Comparison of ENCODE assay signal across 21 mouse cellular contexts in genomic region chr9:13019025-13019424, GRCm38 (mm10).
DNase-seq lines count a peak whose midpoint lies in the region; ATAC-seq lines count a peak whose summit lies in the region.
"Had no signal": no experiment of that assay in that cellular context is flagged by ENCODE, and none has a peak within 500 bp of the region (broad histone marks: within the 10 kb centered on the region; RNA-seq: fewer than 3 reads in every experiment).

No protein-coding gene starts in this region.

- H3K9ac ChIP-seq in forebrain, embryonic 13.5 days: no peak overlapping the region
- no peak overlapping the region for H3K9ac ChIP-seq in forebrain, embryonic 12.5 days
- no peak overlapping the region for H3K9ac ChIP-seq in midbrain, embryonic 14.5 days (replicated peaks; ENCODE audit: low read length)
- no peak overlapping the region for H3K9ac ChIP-seq in midbrain, embryonic 16.5 days (ENCODE audit: low read depth, low read length)
- H3K9ac ChIP-seq: limb, embryonic 13.5 days; liver, embryonic 14.5 days; lung, embryonic 15.5 days had no signal

- H3K9me3 ChIP-seq in forebrain, embryonic 13.5 days (replicated peaks): no peaks in the 10 kb centered on the region
- H3K9me3 ChIP-seq in forebrain, embryonic 12.5 days: no peaks in the 10 kb centered on the region
- no peaks in the 10 kb centered on the region for H3K9me3 ChIP-seq in midbrain, embryonic 14.5 days (ENCODE audit: control insufficient read depth, low read length)
- no peaks in the 10 kb centered on the region for H3K9me3 ChIP-seq in midbrain, embryonic 16.5 days (replicated peaks; ENCODE audit: control insufficient read depth, low read length, poor library complexity, severe bottlenecking)
- H3K9me3 ChIP-seq: G1E; limb, embryonic 13.5 days; lung, embryonic 15.5 days had no signal

- no peaks in the 10 kb centered on the region for H3K36me3 ChIP-seq in forebrain, embryonic 13.5 days (ENCODE audit: poor library complexity, severe bottlenecking)
- no peaks in the 10 kb centered on the region for H3K36me3 ChIP-seq in forebrain, embryonic 12.5 days (replicated peaks)
- no peaks in the 10 kb centered on the region for H3K36me3 ChIP-seq in midbrain, embryonic 14.5 days (ENCODE audit: control insufficient read depth, insufficient read depth, low read length)
- H3K36me3 ChIP-seq in midbrain, embryonic 16.5 days (ENCODE audit: control insufficient read depth, insufficient read depth, low read length): no peaks in the 10 kb centered on the region
- H3K36me3 ChIP-seq: G1E; limb, embryonic 13.5 days; lung, embryonic 15.5 days had no signal

- no peaks in the 10 kb centered on the region for H3K4me1 ChIP-seq in forebrain, embryonic 13.5 days
- no peaks in the 10 kb centered on the region for H3K4me1 ChIP-seq in forebrain, embryonic 12.5 days
- H3K4me1 ChIP-seq in midbrain, embryonic 14.5 days (ENCODE audit: control insufficient read depth, insufficient read depth, low read length): no peaks in the 10 kb centered on the region
- H3K4me1 ChIP-seq in midbrain, embryonic 16.5 days (ENCODE audit: control insufficient read depth, insufficient read depth, low read length): no peaks in the 10 kb centered on the region
- H3K4me1 ChIP-seq: limb, embryonic 13.5 days; lung, embryonic 15.5 days had no signal

- no peaks in the 10 kb centered on the region for H3K27me3 ChIP-seq in forebrain, embryonic 13.5 days
- H3K27me3 ChIP-seq in forebrain, embryonic 12.5 days: no peaks in the 10 kb centered on the region
- no peaks in the 10 kb centered on the region for H3K27me3 ChIP-seq in midbrain, embryonic 14.5 days (ENCODE audit: control insufficient read depth, insufficient read depth, low read length)
- H3K27me3 ChIP-seq in midbrain, embryonic 16.5 days (ENCODE audit: control insufficient read depth, insufficient read depth, low read depth, low read length): no peaks in the 10 kb centered on the region
- H3K27me3 ChIP-seq: limb, embryonic 13.5 days; lung, embryonic 15.5 days had no signal

- no peak overlapping the region for H3K4me3 ChIP-seq in forebrain, embryonic 13.5 days
- H3K4me3 ChIP-seq in forebrain, embryonic 12.5 days (replicated peaks): no peak overlapping the region
- H3K4me3 ChIP-seq in midbrain, embryonic 14.5 days (replicated peaks; ENCODE audit: low read depth, low read length): no peak overlapping the region
- H3K4me3 ChIP-seq in midbrain, embryonic 16.5 days (ENCODE audit: low read depth, low read length): no peak overlapping the region
- H3K4me3 ChIP-seq: heart, adult 2 months; limb, embryonic 13.5 days; lung, embryonic 15.5 days had no signal

- ATAC-seq in forebrain, embryonic 13.5 days: peak; percentile 80
- no peak for ATAC-seq in forebrain, embryonic 12.5 days (ENCODE audit: low FRiP score)
- ATAC-seq in midbrain, embryonic 14.5 days (ENCODE audit: low FRiP score, low TSS enrichment): 0 out of 2 replicates have a peak, but pooled peaks have one; percentile 24
- no peak for ATAC-seq in midbrain, embryonic 16.5 days
- ATAC-seq: hindbrain, embryonic 16.5 days; intestine, embryonic 16.5 days had no signal

- peak; percentile 31 for DNase-seq in midbrain, embryonic 14.5 days
- DNase-seq in ZHBTc4 (ENCODE audit: low read depth, low spot score): peak; percentile 45
- DNase-seq in frontal cortex, postnatal 14 days (ENCODE audit: low spot score in 2 of 2): no peak
- DNase-seq in cerebellum, postnatal 25 days: no peak
- DNase-seq: adrenal gland, adult 2 months; cerebellum, adult 8-10 months; gastrocnemius, postnatal 14 days; heart, adult 2 months; heart, postnatal 36 days; layer of hippocampus, postnatal 36 days; lung, postnatal 4 days; right cerebral cortex, postnatal 4 days had no signal

- no peak overlapping the region for H3K4me2 ChIP-seq in forebrain, embryonic 13.5 days
- no peak overlapping the region for H3K4me2 ChIP-seq in forebrain, embryonic 12.5 days
- H3K4me2 ChIP-seq in midbrain, embryonic 14.5 days (ENCODE audit: low read length): no peak overlapping the region
- H3K4me2 ChIP-seq in midbrain, embryonic 16.5 days (ENCODE audit: low read length): no peak overlapping the region
- H3K4me2 ChIP-seq: limb, embryonic 13.5 days; lung, embryonic 15.5 days had no signal

- no peak overlapping the region for H3K27ac ChIP-seq in forebrain, embryonic 13.5 days
- no peak overlapping the region for H3K27ac ChIP-seq in forebrain, embryonic 12.5 days
- H3K27ac ChIP-seq in midbrain, embryonic 14.5 days (replicated peaks; ENCODE audit: low read depth, low read length): no peak overlapping the region
- H3K27ac ChIP-seq in midbrain, embryonic 16.5 days (ENCODE audit: low read length): no peak overlapping the region
- H3K27ac ChIP-seq: heart, adult 2 months; limb, embryonic 13.5 days; liver, embryonic 14.5 days; lung, embryonic 15.5 days had no signal

Comparison
In these comparisons a context has a peak if more than half of its experiments do, and no peak if none do; other contexts are left out.
1. ATAC-seq: peak in forebrain, embryonic 13.5 days (single experiment) and midbrain, embryonic 14.5 days (single experiment); none in forebrain, embryonic 12.5 days (single experiment) and midbrain, embryonic 16.5 days (single experiment).
2. DNase-seq: peak in midbrain, embryonic 14.5 days (single experiment) and ZHBTc4 (single experiment); none in frontal cortex, postnatal 14 days (0 of 2) and cerebellum, postnatal 25 days (0 of 2).